Mouse (Mus musculus) neural tube, embryonic 12.5 days (tissue): Measurements from ENCODE around the gene Ddx56. TPM values are rescaled to one million over a fixed set of nuclear protein-coding genes. Genes with fewer than 3 reads are reported as not detected.

Experiments used
- ATAC-seq: fragments of 200-750 bp; cut with Nextera tagmentation; 2 replicates; pipeline ENCODE4 v1.8.0; 2017; ENCODE audit warnings: low read depth, mild to moderate bottlenecking, moderate TSS enrichment, moderate library complexity; ENCODE audit not compliant: low FRiP score
- H3K27ac ChIP-seq: fragments of 300-500 bp; sonication (generic); 2 replicates; pipeline ENCODE4 v1.5.1; 2016
- H3K27me3 ChIP-seq: fragments of 300-500 bp; sonication (generic); replicated peaks from 2 replicates; pipeline ENCODE4 v1.6.1; 2016; ENCODE audit warnings: mild to moderate bottlenecking
- H3K36me3 ChIP-seq: fragments of 300-500 bp; sonication (generic); 2 replicates; pipeline ENCODE4 v1.6.1; 2016; ENCODE audit warnings: mild to moderate bottlenecking
- H3K4me1 ChIP-seq: fragments of 300-500 bp; sonication (generic); 2 replicates; pipeline ENCODE4 v1.6.1; 2016
- H3K4me2 ChIP-seq: fragments of 300-500 bp; sonication (generic); replicated peaks from 2 replicates; pipeline ENCODE4 v1.6.1; 2016; ENCODE audit warnings: mild to moderate bottlenecking
- H3K4me3 ChIP-seq: fragments of 300-500 bp; sonication (generic); 2 replicates; pipeline ENCODE4 v1.5.1; 2016
- H3K9ac ChIP-seq: fragments of 300-500 bp; sonication (generic); 2 replicates; pipeline ENCODE4 v1.6.1; 2016; ENCODE audit warnings: mild to moderate bottlenecking
- H3K9me3 ChIP-seq: fragments of 300-500 bp; sonication (generic); 2 replicates; pipeline ENCODE4 v1.6.1; 2016; ENCODE audit warnings: mild to moderate bottlenecking
- WGBS: fragments of 180-500 bp; shearing (Covaris S2); methylation state at CpG from one replicate; pipeline ENCODE4 v1.1.7; 2016; 5-methylcytosine and 5-hydroxymethylcytosine counted together
- polyA plus RNA-seq: library from polyadenylated mRNA; unstranded; fragments of >200 nt; fragmentation: Nextera tagmentation; extraction: Ambion mirVana; gene quantifications from 2 replicates; pipeline ENCODE4 v1.2.1, GENCODE M21; 2016

Ddx56 gene
- polyA plus RNA-seq, result 85.3 and 86.0 TPM in 2 replicates

DNA sequence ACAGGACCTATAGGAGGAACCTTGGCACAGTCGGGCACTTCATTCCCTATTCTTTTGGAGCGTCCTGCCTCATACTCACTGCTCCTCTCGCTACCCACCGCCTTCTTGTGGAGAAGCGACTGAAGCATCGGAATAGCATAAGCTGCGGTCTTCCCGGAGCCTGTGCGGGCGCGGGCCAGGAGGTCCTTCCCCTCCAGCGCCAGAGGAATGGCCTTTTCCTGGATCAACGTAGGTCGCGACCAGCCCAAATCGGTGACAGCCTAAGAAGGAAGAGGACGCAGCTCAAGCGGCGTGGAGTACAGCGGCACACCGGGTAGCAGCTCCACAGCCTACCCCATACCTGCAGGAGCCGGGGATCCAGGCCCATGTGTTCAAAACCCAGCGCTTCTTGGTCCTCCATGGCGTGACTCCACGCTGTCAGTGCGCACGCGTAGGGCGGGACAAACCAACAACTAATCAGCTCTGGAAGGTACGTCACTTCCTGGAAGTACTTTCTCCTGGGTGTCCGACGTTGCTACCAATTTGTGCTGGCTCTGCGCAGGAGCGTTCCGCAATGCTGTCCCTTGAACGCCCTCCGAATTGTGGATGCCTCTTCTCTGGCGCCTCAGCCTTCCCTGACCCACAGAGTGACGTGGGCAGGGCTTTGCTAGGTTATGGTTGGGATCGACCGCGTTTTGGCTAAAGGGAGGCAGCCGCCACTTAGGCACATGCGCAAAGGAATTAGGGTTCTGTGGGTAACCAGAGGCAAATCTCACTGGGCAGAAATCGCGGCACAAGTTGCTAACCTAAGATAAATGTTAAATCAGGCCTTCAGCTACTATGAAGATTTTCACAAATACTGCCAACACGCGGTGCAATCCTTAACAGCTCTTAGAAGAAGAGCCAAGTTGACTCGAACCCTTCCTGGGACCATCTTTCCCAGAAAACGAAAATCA is at the start of gene Ddx56:
Ddx56 (minus strand) TSS at position 453 of the 935 bp plus-strand sequence.
- Histone ChIP-seq H3K9ac (peak within 1 kb of the TSS; percentile 82), H3K27ac (peak within 1 kb of the TSS; percentile 88), H3K36me3 (peaks cover 61% of the 10 kb centered on the region), H3K4me3 (peak within 1 kb of the TSS; percentile 90), H3K4me2 (peak within 1 kb of the TSS; percentile 77), H3K4me1 (peaks cover 17% of the 10 kb centered on the region), H3K27me3 (no peaks in the 10 kb centered on the region), H3K9me3 (no peaks in the 10 kb centered on the region)
- WGBS, result 2% methylated on average over 50 of the region's 50 CpGs
- ATAC-seq, result peak; percentile 97

DNA sequence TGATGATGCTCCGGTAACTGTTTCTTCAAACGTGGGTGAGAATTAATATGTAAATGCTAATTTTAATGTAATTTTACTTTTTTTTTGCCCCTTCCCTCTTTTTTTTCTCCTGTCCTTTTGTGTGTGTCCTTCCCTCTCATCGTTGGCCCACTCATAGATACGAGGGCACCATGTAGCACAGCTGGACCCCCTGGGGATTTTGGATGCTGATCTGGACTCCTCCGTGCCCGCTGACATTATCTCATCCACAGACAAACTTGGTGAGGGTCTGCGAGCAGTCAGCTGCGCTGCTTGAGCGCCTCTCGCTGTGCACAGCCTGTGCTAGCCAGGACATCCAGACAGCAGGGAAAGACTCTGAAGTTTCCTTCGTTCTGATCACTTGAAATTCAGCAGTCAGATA is 49.2 kb upstream of the Ddx56 start:
- no peak overlapping the region for H3K4me3 ChIP-seq
- no peaks in the 10 kb centered on the region for H3K9me3 ChIP-seq
- H3K27me3 ChIP-seq, result no peaks in the 10 kb centered on the region
- H3K4me2 ChIP-seq, result no peak overlapping the region
- no peak overlapping the region for H3K27ac ChIP-seq
- WGBS, result 89% methylated on average over 11 of the region's 11 CpGs
- H3K4me1 ChIP-seq, result no peaks in the 10 kb centered on the region
- H3K9ac ChIP-seq, result no peak overlapping the region
- H3K36me3 ChIP-seq, result peaks cover 25% of the 10 kb centered on the region
- ATAC-seq, result no peak

DNA sequence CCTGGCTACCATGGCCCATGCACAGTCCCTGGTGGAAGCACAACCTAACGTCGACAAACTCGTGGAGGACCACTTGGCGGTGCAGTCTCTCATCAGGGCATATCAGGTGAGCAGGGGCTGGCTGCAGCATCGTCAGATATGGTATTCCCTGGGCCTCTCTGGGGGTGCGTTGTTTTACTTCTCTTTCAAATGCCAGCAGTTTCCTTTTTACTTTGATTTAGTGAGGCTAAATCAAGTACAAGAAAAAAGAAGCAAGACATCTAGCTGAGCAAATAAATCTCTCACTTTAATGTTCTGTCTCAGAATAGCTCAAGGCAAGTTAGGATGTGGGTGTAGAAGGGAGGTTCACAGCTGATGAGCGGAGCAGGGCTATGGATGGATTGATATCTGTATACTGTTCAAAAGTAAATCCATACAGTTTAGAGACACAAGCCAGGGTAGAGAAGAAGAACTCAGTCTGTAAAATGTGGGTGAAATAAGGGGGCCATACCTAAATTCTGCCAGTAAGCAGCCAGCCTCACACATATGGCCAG is 46.4 kb upstream of the Ddx56 start:
- 78% methylated on average over 7 of the region's 7 CpGs for WGBS
- Histone ChIP-seq H3K36me3 (peaks cover 37% of the 10 kb centered on the region), H3K27me3 (no peaks in the 10 kb centered on the region), H3K9ac (no peak overlapping the region), H3K9me3 (no peaks in the 10 kb centered on the region), H3K27ac (no peak overlapping the region), H3K4me2 (no peak overlapping the region), H3K4me3 (no peak overlapping the region), H3K4me1 (no peaks in the 10 kb centered on the region)
- no peak for ATAC-seq

DNA sequence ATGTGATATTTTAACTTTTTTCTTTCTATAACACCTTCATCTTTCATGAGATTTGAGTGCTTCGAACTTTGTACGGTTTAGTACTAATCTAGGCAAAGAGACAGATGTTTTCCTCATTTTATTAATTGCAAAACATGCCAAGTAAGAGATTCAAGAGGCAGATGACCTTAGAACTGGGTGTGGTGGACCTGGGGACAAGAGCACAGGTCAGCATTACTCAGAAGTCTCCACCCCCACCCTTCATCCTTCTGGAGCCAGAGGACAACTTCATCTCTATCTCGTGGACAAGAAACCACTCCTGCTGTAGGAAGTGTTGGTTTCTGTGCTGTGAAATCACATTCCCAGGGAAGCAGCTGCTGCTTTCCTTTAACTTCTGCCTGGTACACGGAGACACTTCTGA is 40.6 kb upstream of the Ddx56 start:
- H3K4me2 ChIP-seq, result no peak overlapping the region
- no peak overlapping the region for H3K27ac ChIP-seq
- H3K36me3 ChIP-seq, result peaks cover 23% of the 10 kb centered on the region
- H3K4me1 ChIP-seq, result no peaks in the 10 kb centered on the region
- no peak for ATAC-seq
- no peak overlapping the region for H3K4me3 ChIP-seq
- no peak overlapping the region for H3K9ac ChIP-seq
- H3K9me3 ChIP-seq, result no peaks in the 10 kb centered on the region
- 92% methylated on average over 4 of the region's 4 CpGs for WGBS
- H3K27me3 ChIP-seq, result no peaks in the 10 kb centered on the region

DNA sequence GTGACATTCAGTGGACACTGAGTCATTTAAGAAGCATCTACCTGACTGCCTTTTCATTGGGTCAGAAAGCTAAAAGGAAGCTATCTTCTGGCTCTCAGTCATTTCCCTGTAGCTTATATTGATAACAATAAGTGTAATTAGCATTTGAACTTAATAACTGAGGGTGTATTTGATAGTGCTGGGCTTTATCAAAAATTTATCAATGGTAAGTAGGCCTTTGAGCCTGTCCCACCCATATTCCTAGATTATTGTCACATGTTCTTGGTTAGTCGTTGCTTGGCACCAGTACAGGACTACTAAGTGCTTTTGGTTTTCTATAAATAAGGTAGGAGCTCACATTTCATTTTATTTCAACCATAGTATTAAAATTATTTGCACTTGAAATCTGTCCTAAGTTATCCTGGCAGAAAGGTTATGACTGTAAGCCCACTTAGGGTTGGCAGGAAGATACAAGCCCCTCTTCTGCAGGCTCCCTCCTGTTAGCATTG is 38.4 kb upstream of the Ddx56 start:
- H3K4me1 ChIP-seq, result no peaks in the 10 kb centered on the region
- H3K4me3 ChIP-seq, result no peak overlapping the region
- no peaks in the 10 kb centered on the region for H3K9me3 ChIP-seq
- WGBS, result 94% methylated on average over 1 of the region's 1 CpGs
- no peak overlapping the region for H3K4me2 ChIP-seq
- ATAC-seq, result no peak
- no peaks in the 10 kb centered on the region for H3K27me3 ChIP-seq
- H3K27ac ChIP-seq, result no peak overlapping the region
- peaks cover 24% of the 10 kb centered on the region for H3K36me3 ChIP-seq
- no peak overlapping the region for H3K9ac ChIP-seq

DNA sequence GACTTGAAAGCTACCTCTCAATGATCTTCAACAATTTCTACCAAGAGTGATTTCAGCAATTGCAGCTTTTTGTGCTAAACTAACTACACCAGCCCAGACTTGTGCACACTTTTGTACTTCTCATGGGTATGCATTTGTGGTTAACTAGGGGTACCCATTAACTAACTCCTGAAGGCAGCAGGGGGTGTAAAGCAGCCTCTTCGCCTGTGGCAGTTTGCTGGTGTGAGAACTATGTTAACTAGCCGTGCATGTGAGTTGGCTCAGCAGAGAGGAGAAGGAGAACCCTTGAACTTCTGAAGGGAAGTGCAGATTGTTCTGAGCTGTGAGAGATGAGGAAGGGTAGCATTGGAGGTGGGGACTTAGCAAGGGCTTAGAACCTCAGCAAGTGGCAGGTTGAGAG is 35.2 kb upstream of the Ddx56 start:
- 77% methylated on average over 2 of the region's 2 CpGs for WGBS
- no peak for ATAC-seq
- Histone ChIP-seq H3K36me3 (peaks cover 37% of the 10 kb centered on the region), H3K27me3 (no peaks in the 10 kb centered on the region), H3K9ac (no peak overlapping the region), H3K4me3 (no peak overlapping the region), H3K4me2 (no peak overlapping the region), H3K4me1 (no peaks in the 10 kb centered on the region), H3K27ac (no peak overlapping the region), H3K9me3 (no peaks in the 10 kb centered on the region)

DNA sequence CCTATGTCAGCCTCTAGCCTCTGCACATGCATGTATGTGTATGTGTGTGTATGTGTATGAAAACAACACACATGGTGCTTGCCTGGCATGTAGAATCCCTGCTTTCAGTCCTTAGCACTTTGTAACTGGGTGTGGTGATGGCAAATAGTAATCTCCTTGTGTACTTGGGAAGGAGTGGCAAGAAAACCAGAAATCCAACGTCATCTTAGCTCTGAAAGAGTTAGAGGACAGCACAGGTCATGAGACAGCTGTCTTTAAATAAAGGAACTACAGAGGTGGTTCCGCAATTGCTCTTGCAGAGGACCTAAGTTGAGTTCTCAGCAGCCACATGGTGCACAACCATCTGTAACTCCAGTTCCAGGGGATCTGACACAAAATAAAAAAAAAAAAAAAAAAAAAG is 31.9 kb upstream of the Ddx56 start:
- H3K9me3 ChIP-seq, result no peaks in the 10 kb centered on the region
- no peaks in the 10 kb centered on the region for H3K4me1 ChIP-seq
- H3K27ac ChIP-seq, result no peak overlapping the region
- no peak overlapping the region for H3K4me2 ChIP-seq
- ATAC-seq, result no peak
- H3K36me3 ChIP-seq, result peaks cover 41% of the 10 kb centered on the region
- H3K9ac ChIP-seq, result no peak overlapping the region
- H3K27me3 ChIP-seq, result no peaks in the 10 kb centered on the region
- WGBS, result 98% methylated on average over 2 of the region's 2 CpGs
- H3K4me3 ChIP-seq, result no peak overlapping the region

DNA sequence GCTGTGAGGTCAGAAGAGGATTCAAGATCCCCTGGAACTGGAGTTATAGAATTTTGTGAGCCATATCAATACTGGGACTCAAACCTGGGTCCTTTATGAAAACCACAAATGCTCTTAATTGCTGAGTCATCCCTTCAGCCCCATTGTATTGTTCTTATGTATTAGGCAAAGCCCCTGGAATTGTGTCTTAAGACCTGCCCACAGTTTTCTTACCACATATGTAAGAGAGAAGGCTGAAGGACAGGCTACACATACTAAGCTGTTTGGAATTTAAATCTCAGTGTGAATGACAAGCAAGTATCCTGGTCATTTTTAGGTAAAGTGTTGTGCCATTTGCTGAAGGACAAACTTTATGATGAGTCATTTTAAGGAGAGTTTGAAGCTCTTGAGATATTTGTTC is 28.5 kb upstream of the Ddx56 start:
- no peaks in the 10 kb centered on the region for H3K9me3 ChIP-seq
- no peak overlapping the region for H3K4me2 ChIP-seq
- no peak overlapping the region for H3K4me3 ChIP-seq
- ATAC-seq, result no peak
- peaks cover 33% of the 10 kb centered on the region for H3K36me3 ChIP-seq
- no peaks in the 10 kb centered on the region for H3K27me3 ChIP-seq
- no peak overlapping the region for H3K27ac ChIP-seq
- H3K9ac ChIP-seq, result no peak overlapping the region
- 0 out of 2 replicates have a peak, but pooled peaks cover 7% of the 10 kb centered on the region for H3K4me1 ChIP-seq

DNA sequence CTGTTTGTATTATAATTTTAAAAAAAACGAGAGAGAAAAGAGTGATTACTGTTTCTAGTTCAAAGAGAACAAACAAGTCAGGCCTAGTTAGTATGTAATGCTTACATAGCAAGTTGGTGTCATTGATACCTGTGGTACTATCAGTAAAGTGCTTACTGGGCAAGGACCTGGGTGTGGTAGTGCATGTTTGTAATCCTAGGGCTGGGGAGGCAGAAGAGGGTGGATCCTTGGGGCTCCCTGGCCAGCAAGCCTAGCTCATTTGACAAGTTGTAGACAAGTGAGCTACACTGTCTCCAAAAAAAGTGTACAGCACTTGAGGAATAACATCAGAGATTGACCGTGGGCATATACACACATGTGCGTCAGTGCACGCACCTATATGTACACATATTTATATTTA is 27.1 kb upstream of the Ddx56 start:
- Histone ChIP-seq H3K9ac (no peak overlapping the region), H3K9me3 (no peaks in the 10 kb centered on the region), H3K27ac (no peak overlapping the region), H3K4me2 (no peak overlapping the region), H3K27me3 (no peaks in the 10 kb centered on the region), H3K36me3 (peaks cover 25% of the 10 kb centered on the region), H3K4me3 (no peak overlapping the region), H3K4me1 (0 out of 2 replicates have a peak, but pooled peaks cover 7% of the 10 kb centered on the region)
- no peak for ATAC-seq
- 95% methylated on average over 4 of the region's 4 CpGs for WGBS

DNA sequence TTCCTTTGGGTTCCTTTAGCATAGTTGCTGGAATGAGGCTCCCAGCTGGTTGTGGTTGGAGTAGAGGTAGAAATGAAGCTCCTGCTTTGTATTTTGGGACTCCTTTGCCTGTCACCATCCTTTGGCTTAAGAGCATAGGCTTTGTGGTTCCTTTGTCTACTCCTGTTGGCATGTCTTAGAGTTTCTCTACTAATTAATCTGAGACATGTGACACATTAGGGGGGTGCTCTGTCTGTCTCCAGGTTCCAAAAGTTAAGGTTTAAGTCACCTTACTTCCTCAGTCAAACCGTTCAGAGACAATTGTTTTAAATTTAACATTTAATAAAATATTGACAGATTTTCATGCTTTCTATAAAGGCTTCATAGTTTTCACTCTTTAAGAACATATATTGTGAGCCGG is 26.0 kb upstream of the Ddx56 start:
- H3K4me1 ChIP-seq, result 0 out of 2 replicates have a peak, but pooled peaks cover 7% of the 10 kb centered on the region
- peaks cover 16% of the 10 kb centered on the region for H3K36me3 ChIP-seq
- 97% methylated on average over 2 of the region's 2 CpGs for WGBS
- H3K27me3 ChIP-seq, result no peaks in the 10 kb centered on the region
- no peak overlapping the region for H3K9ac ChIP-seq
- H3K4me3 ChIP-seq, result no peak overlapping the region
- ATAC-seq, result no peak
- no peak overlapping the region for H3K27ac ChIP-seq
- no peak overlapping the region for H3K4me2 ChIP-seq
- H3K9me3 ChIP-seq, result no peaks in the 10 kb centered on the region

DNA sequence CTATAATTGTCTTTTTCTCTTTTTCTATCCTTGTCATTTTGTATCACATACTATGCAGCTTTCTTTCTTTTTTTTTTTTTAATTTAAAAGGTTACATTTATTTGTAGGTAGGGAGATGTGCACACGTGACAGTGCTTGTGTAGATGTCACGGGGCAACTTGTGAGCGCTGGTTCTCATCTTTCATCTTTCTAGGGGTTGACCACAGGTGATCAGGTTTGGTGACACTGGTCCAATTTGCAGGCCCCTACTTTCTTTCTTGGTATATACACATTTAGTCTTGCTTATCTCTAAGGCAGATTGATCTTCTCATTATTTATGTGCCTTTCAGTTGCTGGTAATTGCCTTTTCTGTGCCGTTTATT is 25.4 kb upstream of the Ddx56 start:
- Histone ChIP-seq H3K27me3 (no peaks in the 10 kb centered on the region), H3K9ac (no peak overlapping the region), H3K9me3 (no peaks in the 10 kb centered on the region), H3K4me2 (peak overlapping the region; percentile 75), H3K27ac (no peak overlapping the region), H3K36me3 (peaks cover 11% of the 10 kb centered on the region), H3K4me3 (no peak overlapping the region), H3K4me1 (0 out of 2 replicates have a peak, but pooled peaks cover 7% of the 10 kb centered on the region)
- 94% methylated on average over 4 of the region's 4 CpGs for WGBS
- no peak for ATAC-seq

DNA sequence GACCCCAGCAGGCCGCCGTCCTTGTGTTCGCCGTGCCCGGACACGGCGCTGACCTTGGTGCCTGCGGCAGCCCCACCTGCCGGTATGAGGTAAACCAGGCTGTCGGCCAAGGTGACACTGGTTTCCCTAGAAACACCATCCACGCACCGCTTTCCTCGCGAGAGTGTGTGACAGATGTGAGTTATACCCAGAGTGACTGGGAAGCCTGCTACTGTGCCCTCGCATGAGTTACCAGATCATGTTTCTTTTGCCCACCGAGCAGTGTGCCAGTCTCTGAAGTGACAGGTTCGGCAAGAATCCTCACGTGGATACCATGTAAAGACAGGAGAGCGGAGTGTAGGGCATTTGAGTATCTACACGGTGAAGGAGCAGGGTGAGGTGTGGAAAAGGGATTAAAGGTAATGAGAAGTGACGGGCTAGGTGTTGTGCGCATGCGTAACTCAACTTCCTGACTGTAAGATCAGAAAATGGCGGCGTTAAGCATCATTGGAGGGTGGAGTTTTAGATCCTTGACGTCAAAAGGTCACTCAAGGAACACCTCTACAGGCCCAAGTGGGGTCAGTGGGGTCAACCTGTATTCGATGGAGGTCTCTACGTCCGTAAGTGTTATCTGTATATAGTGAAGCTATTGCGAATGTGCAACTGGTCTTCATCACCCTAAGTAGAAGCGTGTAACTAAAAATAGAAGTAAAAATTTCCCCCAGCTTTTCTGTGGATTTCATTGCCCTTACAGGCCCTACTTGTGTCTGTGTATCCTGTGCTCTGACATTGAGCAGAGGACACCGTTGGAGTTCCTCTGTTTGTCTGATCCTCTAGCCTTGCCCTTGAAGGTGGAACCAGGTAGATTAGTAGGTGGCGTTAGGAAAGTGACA is 24.8 kb upstream of the Ddx56 start:
- WGBS, result 18% methylated on average over 33 of the region's 33 CpGs
- H3K9ac ChIP-seq, result peak overlapping the region; percentile 67
- peak overlapping the region; percentile 75 for H3K4me2 ChIP-seq
- H3K9me3 ChIP-seq, result no peaks in the 10 kb centered on the region
- peaks cover 5% of the 10 kb centered on the region for H3K36me3 ChIP-seq
- peak overlapping the region; percentile 26; the same call in 1 of the 2 replicates for H3K27ac ChIP-seq
- H3K4me1 ChIP-seq, result 0 out of 2 replicates have a peak, but pooled peaks cover 7% of the 10 kb centered on the region
- H3K27me3 ChIP-seq, result no peaks in the 10 kb centered on the region
- peak overlapping the region; percentile 73 for H3K4me3 ChIP-seq
- ATAC-seq, result peak; percentile 70
